Mouse (Mus musculus) stomach, postnatal 0 days (tissue): ENCODE results near the gene Erg.

ENCODE experiments used
- CTCF ChIP-seq: IDR thresholded peaks from 2 replicates; pipeline ENCODE4 v1.5.1; 2016; ENCODE audit warnings: antibody characterized with exemption, low read depth, mild to moderate bottlenecking, moderate library complexity
- EP300 ChIP-seq: optimal IDR thresholded peaks from 2 replicates; pipeline ENCODE3; 2016; ENCODE audit warnings: antibody characterized with exemption

DNA sequence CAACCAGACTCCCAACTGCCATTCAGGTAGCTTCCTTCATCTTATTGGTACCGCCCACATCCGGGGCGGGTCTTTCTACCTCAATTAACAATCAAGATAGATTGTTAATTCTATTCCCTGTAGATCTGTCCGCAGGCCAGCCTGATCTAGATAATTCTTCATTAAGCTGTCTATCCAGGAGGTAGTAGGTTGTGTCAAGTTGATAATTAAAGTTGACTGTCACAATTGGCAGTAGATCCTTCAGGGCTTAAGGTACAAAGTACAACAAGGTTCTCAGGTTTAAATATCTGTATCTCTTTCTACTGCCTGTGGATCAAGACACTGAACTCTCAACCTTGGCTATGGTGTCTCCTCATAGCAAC is 14.8 kb upstream of the Erg start:
- no peak for TF ChIP-seq CTCF
- TF ChIP-seq EP300, result no peak
